Mouse (Mus musculus) kidney, postnatal 25 days (tissue): Measurements from ENCODE around the gene Lrrc42.

Experiments
- DNase-seq, 2 experiments: peaks; one replicate each; pipeline ENCODE4 v3.0.0; 2021; ENCODE audit warnings: mixed read lengths in 2 of 2

Gene Lrrc42

GRCm38 (mm10) chr4:107193841-107194240 is 59.5 kb downstream of the Lrrc42 start:
- no peak for DNase-seq

- DNase-seq: no peak
These were observed 67.6 kb downstream of the Lrrc42 start for GRCm38 (mm10) chr4:107185703-107186102.
